In genomic region chr7:101109006-101109855, GRCm38 (mm10) we compare ENCODE assay signal across 8 mouse cellular contexts. TPM values are rescaled to one million over a fixed set of nuclear protein-coding genes. Genes with fewer than 3 reads are reported as not detected.
DNase-seq lines count a peak whose midpoint lies in the region; ATAC-seq lines count a peak whose summit lies in the region.

No protein-coding gene starts in this region.

- H3K4me3 ChIP-seq in embryonic facial prominence, embryonic 15.5 days (replicated peaks) = peak overlapping the region; percentile 73
- H3K4me3 ChIP-seq in hindbrain, embryonic 12.5 days = peak overlapping the region; percentile 68
- peak overlapping the region; percentile 83 for H3K4me3 ChIP-seq in limb, embryonic 11.5 days (ENCODE audit: low read depth, low read length)
- peak overlapping the region; percentile 82 for H3K4me3 ChIP-seq in midbrain, embryonic 12.5 days

- peak overlapping the region; percentile 84 for H3K9ac ChIP-seq in embryonic facial prominence, embryonic 15.5 days
- peak overlapping the region; percentile 89 for H3K9ac ChIP-seq in hindbrain, embryonic 12.5 days
- H3K9ac ChIP-seq in limb, embryonic 11.5 days (ENCODE audit: low read length) = peak overlapping the region; percentile 93
- peak overlapping the region; percentile 92 for H3K9ac ChIP-seq in midbrain, embryonic 12.5 days (replicated peaks)

- H3K4me1 ChIP-seq in embryonic facial prominence, embryonic 15.5 days = peaks cover 12% of the 10 kb centered on the region; the same call in 1 of the 2 replicates
- H3K4me1 ChIP-seq in hindbrain, embryonic 12.5 days = peaks cover 14% of the 10 kb centered on the region
- H3K4me1 ChIP-seq in limb, embryonic 11.5 days (ENCODE audit: control insufficient read depth, insufficient read depth, low read length) = peaks cover 10% of the 10 kb centered on the region
- H3K4me1 ChIP-seq in midbrain, embryonic 12.5 days = peaks cover 18% of the 10 kb centered on the region

- peak overlapping the region; percentile 84 for H3K4me2 ChIP-seq in embryonic facial prominence, embryonic 15.5 days (replicated peaks)
- peak overlapping the region; percentile 68 for H3K4me2 ChIP-seq in hindbrain, embryonic 12.5 days (replicated peaks)
- peak overlapping the region; percentile 89 for H3K4me2 ChIP-seq in limb, embryonic 11.5 days (ENCODE audit: low read depth, severe bottlenecking)
- H3K4me2 ChIP-seq in midbrain, embryonic 12.5 days (replicated peaks) = peak overlapping the region; percentile 76

- ATAC-seq in embryonic facial prominence, embryonic 15.5 days (ENCODE audit: insufficient number of reproducible peaks, low FRiP score, low TSS enrichment, low read depth) = peak; percentile 4; the same call in 1 of the 2 replicates
- ATAC-seq in hindbrain, embryonic 12.5 days (ENCODE audit: low FRiP score) = peak; percentile 26
- ATAC-seq in limb, embryonic 11.5 days (ENCODE audit: insufficient number of reproducible peaks, low FRiP score, low TSS enrichment, low read depth) = peak; percentile 19
- ATAC-seq in midbrain, embryonic 12.5 days (ENCODE audit: low FRiP score, low read depth) = peak; percentile 32

- peak; percentile 41 for DNase-seq in kidney, adult 11 months
- DNase-seq in kidney, adult 18-20 months = no peak
- DNase-seq in adrenal gland, postnatal 36 days = peak; percentile 23 to 54
- peak; percentile 67 for DNase-seq in limb, embryonic 11.5 days (ENCODE audit: low spot score)
- DNase-seq in testis, postnatal 14 days (ENCODE audit: low spot score) = peak; percentile 67

- WGBS in embryonic facial prominence, embryonic 15.5 days = under 1% methylated on average over 46 of the region's 47 CpGs
- WGBS in hindbrain, embryonic 12.5 days = under 1% methylated on average over 47 of the region's 47 CpGs
- WGBS in limb, embryonic 11.5 days = under 1% methylated on average over 43 of the region's 47 CpGs
- WGBS in midbrain, embryonic 12.5 days = under 1% methylated on average over 46 of the region's 47 CpGs

- H3K36me3 ChIP-seq in embryonic facial prominence, embryonic 15.5 days = peaks cover 12% of the 10 kb centered on the region; the same call in 1 of the 2 replicates
- peaks cover 16% of the 10 kb centered on the region for H3K36me3 ChIP-seq in hindbrain, embryonic 12.5 days
- H3K36me3 ChIP-seq in limb, embryonic 11.5 days (ENCODE audit: control insufficient read depth, insufficient read depth, low read length) = 0 out of 2 replicates have a peak, but pooled peaks cover 2% of the 10 kb centered on the region
- peaks cover 21% of the 10 kb centered on the region for H3K36me3 ChIP-seq in midbrain, embryonic 12.5 days

- H3K27ac ChIP-seq in embryonic facial prominence, embryonic 15.5 days (replicated peaks) = peak overlapping the region; percentile 97
- H3K27ac ChIP-seq in hindbrain, embryonic 12.5 days = peak overlapping the region; percentile 99
- H3K27ac ChIP-seq in limb, embryonic 11.5 days (replicated peaks; ENCODE audit: low read depth, low read length) = peak overlapping the region; percentile 98
- H3K27ac ChIP-seq in midbrain, embryonic 12.5 days (replicated peaks) = peak overlapping the region; percentile 100

- no peaks in the 10 kb centered on the region for H3K9me3 ChIP-seq in embryonic facial prominence, embryonic 15.5 days (replicated peaks)
- no peaks in the 10 kb centered on the region for H3K9me3 ChIP-seq in hindbrain, embryonic 12.5 days (replicated peaks)
- H3K9me3 ChIP-seq in limb, embryonic 11.5 days (ENCODE audit: control insufficient read depth, low read length) = no peaks in the 10 kb centered on the region
- H3K9me3 ChIP-seq in midbrain, embryonic 12.5 days = no peaks in the 10 kb centered on the region

- H3K27me3 ChIP-seq in embryonic facial prominence, embryonic 15.5 days = no peaks in the 10 kb centered on the region
- no peaks in the 10 kb centered on the region for H3K27me3 ChIP-seq in hindbrain, embryonic 12.5 days
- H3K27me3 ChIP-seq in limb, embryonic 11.5 days (ENCODE audit: control insufficient read depth, insufficient read depth, low read length) = no peaks in the 10 kb centered on the region
- no peaks in the 10 kb centered on the region for H3K27me3 ChIP-seq in midbrain, embryonic 12.5 days

RNA-seq across cellular contexts. Expression of gene Fchsd2, which starts 16.6 kb away (rescaled TPM):
- 10 to 100 TPM; 21.2 to 23.2 TPM for total RNA-seq in adrenal gland, postnatal 36 days (2021)
- 19.6 and 21.9 TPM in 2 replicates for polyA plus RNA-seq in embryonic facial prominence, embryonic 15.5 days (2015; fragmentation: Nextera tagmentation; extraction: Ambion mirVana)
- polyA plus RNA-seq in hindbrain, embryonic 12.5 days (2016; fragmentation: Nextera tagmentation; extraction: Ambion mirVana) = 40.0 and 40.5 TPM in 2 replicates
- polyA plus RNA-seq in limb, embryonic 11.5 days (2014; fragmentation: Nextera tagmentation; extraction: Ambion mirVana) = 22.1 and 24.4 TPM in 2 replicates
- 37.6 and 39.3 TPM in 2 replicates for polyA plus RNA-seq in midbrain, embryonic 12.5 days (2016; fragmentation: Nextera tagmentation; extraction: Ambion mirVana)
